Mouse (Mus musculus) heart, embryonic 14.5 days (tissue): ENCODE measurements at regions not wholly inside any gene's neighbourhood (a gene's known extent, or its start where the extent isn't known, plus 50 kb on each side); places are given as distances from the start of the nearest gene placed in this dataset.

Experiments used
- ATAC-seq: fragments of 200-750 bp; cut with Nextera tagmentation; 2 replicates; pipeline ENCODE4 v1.8.0; 2017; ENCODE audit warnings: low read depth, moderate TSS enrichment; ENCODE audit not compliant: insufficient number of reproducible peaks, insufficient read depth, low FRiP score
- H3K27ac ChIP-seq, 2 experiments: fragments of 200-500 bp in 1 of 2; fragments of 300-500 bp in 1 of 2; sonication (generic) in 1 of 2; replicated peaks in 1 of 2; 2 replicates each; pipeline ENCODE4 v1.5.1; 2012 to 2014; ENCODE audit warnings: low read depth in 2 of 2, low read length in 2 of 2, control low read depth in 1 of 2, mild to moderate bottlenecking in 1 of 2, mixed read lengths in 1 of 2; ENCODE audit not compliant: control insufficient read depth in 1 of 2, insufficient read depth in 1 of 2
- H3K27me3 ChIP-seq: fragments of 300-500 bp; sonication (generic); 2 replicates; pipeline ENCODE4 v1.6.1; 2014; ENCODE audit warnings: mild to moderate bottlenecking, low read length, control low read depth; ENCODE audit not compliant: control insufficient read depth, insufficient read depth
- H3K36me3 ChIP-seq: fragments of 300-500 bp; sonication (generic); 2 replicates; pipeline ENCODE4 v1.6.1; 2014; ENCODE audit warnings: mild to moderate bottlenecking, control low read depth, low read length, mixed read lengths; ENCODE audit not compliant: control insufficient read depth, insufficient read depth
- H3K4me1 ChIP-seq, 2 experiments: fragments of 200-500 bp in 1 of 2; fragments of 300-500 bp in 1 of 2; sonication (generic) in 1 of 2; 2 replicates each; pipeline ENCODE4 v1.6.1; 2012 to 2014; ENCODE audit warnings: low read length in 2 of 2, control low read depth in 1 of 2, mixed read lengths in 1 of 2; ENCODE audit not compliant: control insufficient read depth in 2 of 2, insufficient read depth in 2 of 2
- H3K4me2 ChIP-seq: fragments of 300-500 bp; sonication (generic); 2 replicates; pipeline ENCODE4 v1.6.1; 2014; ENCODE audit warnings: mild to moderate bottlenecking, low read length
- H3K4me3 ChIP-seq, 2 experiments: fragments of 200-500 bp in 1 of 2; fragments of 300-500 bp in 1 of 2; sonication (generic) in 1 of 2; 2 replicates each; pipeline ENCODE4 v1.5.1; 2012 to 2014; ENCODE audit warnings: low read length in 2 of 2, mild to moderate bottlenecking in 2 of 2, control low read depth in 1 of 2, low read depth in 1 of 2, moderate library complexity in 1 of 2; ENCODE audit not compliant: control insufficient read depth in 1 of 2, insufficient read depth in 1 of 2
- H3K9ac ChIP-seq: fragments of 300-500 bp; sonication (generic); 2 replicates; pipeline ENCODE4 v1.6.1; 2014; ENCODE audit warnings: mild to moderate bottlenecking, low read length
- H3K9me3 ChIP-seq: fragments of 300-500 bp; sonication (generic); 2 replicates; pipeline ENCODE4 v1.6.1; 2016; ENCODE audit warnings: low read length, control low read depth; ENCODE audit not compliant: control insufficient read depth
- WGBS: fragments of 180-500 bp; shearing (Covaris S2); extraction: QIAGEN DNeasy Blood & Tissue Kit; methylation state at CpG from one replicate; pipeline ENCODE4 v1.1.7; 2014; 5-methylcytosine and 5-hydroxymethylcytosine counted together

GRCm38 (mm10) chr2:3964351-3964750, 53.2 kb upstream of the Frmd4a start:
- no peak overlapping the region for H3K4me2 ChIP-seq
- no peaks in the 10 kb centered on the region for H3K4me1 ChIP-seq
- no peak overlapping the region for H3K27ac ChIP-seq
- no peaks in the 10 kb centered on the region for H3K27me3 ChIP-seq
- no peak overlapping the region for H3K4me3 ChIP-seq
- WGBS, result 92% methylated on average over 4 of the region's 4 CpGs
- peak; percentile 100 for ATAC-seq
- H3K36me3 ChIP-seq, result no peaks in the 10 kb centered on the region
- no peaks in the 10 kb centered on the region for H3K9me3 ChIP-seq
- H3K9ac ChIP-seq, result no peak overlapping the region
